Mouse (Mus musculus): ENCODE measurements around the gene Lin28a. TPM values are rescaled to one million over a fixed set of nuclear protein-coding genes. Genes with fewer than 3 reads are reported as not detected.

Gene Lin28a
- 1.4 and 2.3 TPM in 2 replicates for polyA plus RNA-seq (2014; fragmentation: Nextera tagmentation; extraction: Ambion mirVana)

DNA sequence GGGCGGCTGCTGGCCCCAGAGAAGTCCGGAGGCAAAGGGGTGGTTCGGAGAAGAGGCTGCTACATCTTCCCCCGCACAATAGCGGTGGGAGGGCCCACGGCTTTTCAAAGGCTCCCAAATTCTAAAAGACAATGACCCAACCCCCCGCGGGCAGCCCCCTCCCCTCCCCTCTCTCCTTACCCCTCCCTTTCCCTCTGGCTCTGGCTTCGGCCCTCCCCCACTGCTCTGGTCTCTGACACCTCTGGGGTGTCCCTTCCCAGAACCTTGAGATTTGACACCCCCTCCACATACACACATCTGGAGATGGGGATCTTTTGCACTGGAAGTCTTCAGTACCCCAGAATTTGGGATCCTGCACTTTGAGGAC, at the start of gene Lin28a:
TSS of gene Lin28a (minus strand) at position 63 of the 367 bp plus-strand sequence.
- Histone ChIP-seq H3K4me3 (ENCODE audit: low read depth, low read length) (peak within 1 kb of the TSS; percentile 30), H3K9ac (ENCODE audit: low read length) (peak within 1 kb of the TSS; percentile 45; the same call in 1 of the 2 replicates), H3K27ac (replicated peaks; ENCODE audit: low read depth, low read length) (peak within 1 kb of the TSS; percentile 91), H3K36me3 (ENCODE audit: control insufficient read depth, insufficient read depth, low read length) (no peaks in the 10 kb centered on the region), H3K27me3 (ENCODE audit: control insufficient read depth, insufficient read depth, low read length) (no peaks in the 10 kb centered on the region), H3K4me2 (ENCODE audit: low read depth, severe bottlenecking) (peak within 1 kb of the TSS; percentile 76), H3K9me3 (ENCODE audit: control insufficient read depth, low read length) (no peaks in the 10 kb centered on the region), H3K4me1 (ENCODE audit: control insufficient read depth, insufficient read depth, low read length) (peaks cover 43% of the 10 kb centered on the region)
- ATAC-seq (ENCODE audit: insufficient number of reproducible peaks, low FRiP score, low TSS enrichment, low read depth) (no peak), DNase-seq (ENCODE audit: low spot score) (peak; percentile 57)
- 0% methylated on average over 9 of the region's 9 CpGs for WGBS

DNA sequence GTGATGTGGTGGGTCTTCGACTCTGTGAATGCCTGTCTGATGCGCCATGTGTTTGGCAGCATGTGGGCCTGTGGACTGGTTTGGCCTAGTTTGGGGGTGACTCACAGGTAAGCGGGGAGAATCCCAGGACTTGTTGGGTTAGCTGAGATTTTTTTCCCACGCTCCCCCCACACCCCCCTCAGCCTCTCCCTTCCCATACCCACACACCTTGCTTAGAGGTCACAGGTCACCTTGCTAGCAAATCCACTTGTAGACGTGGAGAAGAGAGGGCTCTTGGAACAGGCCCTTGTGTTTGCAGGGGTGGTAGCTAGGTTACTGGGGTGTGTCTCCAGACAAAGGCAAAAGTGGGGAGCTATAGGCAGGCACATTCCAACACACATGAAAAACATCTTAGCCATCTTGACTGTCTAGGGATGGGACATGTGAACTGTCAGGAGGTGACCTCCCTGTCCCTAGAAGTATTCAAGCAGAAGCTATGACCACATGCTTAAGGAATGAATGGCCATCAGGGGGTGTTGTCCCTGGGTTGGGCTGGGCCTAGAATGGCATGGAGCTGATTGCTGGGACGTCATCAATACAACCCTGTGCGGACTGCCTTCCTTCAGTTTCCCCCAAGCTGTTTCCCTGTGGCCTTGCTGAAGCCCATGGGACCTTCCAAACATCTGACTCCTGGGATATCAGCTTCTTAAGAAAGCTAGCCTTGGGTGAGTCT, 49.3 kb upstream of the Lin28a start:
- Histone ChIP-seq H3K4me1 (ENCODE audit: control insufficient read depth, insufficient read depth, low read length) (no peaks in the 10 kb centered on the region), H3K36me3 (ENCODE audit: control insufficient read depth, insufficient read depth, low read length) (no peaks in the 10 kb centered on the region), H3K4me3 (ENCODE audit: low read depth, low read length) (no peak overlapping the region), H3K9ac (ENCODE audit: low read length) (no peak overlapping the region), H3K27me3 (ENCODE audit: control insufficient read depth, insufficient read depth, low read length) (peaks cover 7% of the 10 kb centered on the region; the same call in 1 of the 2 replicates), H3K4me2 (ENCODE audit: low read depth, severe bottlenecking) (no peak overlapping the region), H3K9me3 (ENCODE audit: control insufficient read depth, low read length) (no peaks in the 10 kb centered on the region), H3K27ac (replicated peaks; ENCODE audit: low read depth, low read length) (no peak overlapping the region)
- DNase-seq (ENCODE audit: low spot score) (no peak), ATAC-seq (ENCODE audit: insufficient number of reproducible peaks, low FRiP score, low TSS enrichment, low read depth) (no peak)
- 75% methylated on average over 7 of the region's 7 CpGs for WGBS

DNA sequence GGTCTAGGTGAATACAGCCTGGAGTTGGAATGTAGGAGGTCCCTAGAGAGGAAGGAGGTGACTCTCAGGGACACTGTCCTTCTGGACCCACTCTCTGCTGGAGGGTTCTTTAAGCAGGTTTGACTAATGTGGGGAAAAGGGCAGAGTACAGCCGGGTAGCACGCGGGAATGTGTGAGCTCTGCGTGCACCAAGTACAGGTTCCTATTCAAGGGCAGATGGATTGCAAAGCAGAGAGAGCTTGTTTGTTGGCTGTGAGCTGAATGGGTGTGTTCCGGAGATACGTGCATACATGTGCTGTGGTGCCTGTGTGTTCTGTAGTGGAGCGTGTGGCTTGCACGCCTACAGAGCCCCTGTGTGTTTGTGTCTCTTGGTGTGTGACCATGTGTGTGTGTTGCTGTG, 48.7 kb upstream of the Lin28a start:
- H3K9ac ChIP-seq (ENCODE audit: low read length) = no peak overlapping the region
- H3K4me2 ChIP-seq (ENCODE audit: low read depth, severe bottlenecking) = no peak overlapping the region

DNA sequence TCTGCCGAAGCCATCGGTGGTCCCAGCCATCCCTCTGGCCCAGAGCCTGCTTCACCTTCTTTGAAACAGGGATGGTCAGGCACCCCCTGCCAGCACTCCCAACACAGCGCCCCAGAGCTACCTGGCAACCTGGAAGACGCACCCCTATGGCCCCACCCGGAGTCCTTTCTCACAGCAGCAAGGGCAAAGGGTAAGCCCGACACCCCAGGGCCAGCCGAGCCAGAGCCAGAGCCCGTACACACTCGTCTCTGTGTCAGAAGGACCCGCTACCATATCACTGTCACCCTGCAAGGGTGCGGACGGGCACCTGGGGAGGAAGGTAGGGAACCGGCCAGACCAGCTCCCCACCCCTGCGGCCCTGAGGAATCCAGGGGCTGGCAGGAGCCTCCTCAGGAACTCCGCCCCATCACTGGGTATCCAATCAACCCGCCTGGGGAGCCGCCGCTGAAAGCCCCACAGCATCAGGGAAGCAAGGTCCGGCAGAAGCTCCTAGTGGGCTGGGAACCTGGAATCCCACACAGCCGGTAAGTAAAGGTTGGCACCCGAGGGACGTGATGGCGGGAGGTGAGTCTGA, 46.9 kb upstream of the Lin28a start:
- Histone ChIP-seq H3K9me3 (ENCODE audit: control insufficient read depth, low read length) (no peaks in the 10 kb centered on the region), H3K9ac (ENCODE audit: low read length) (no peak overlapping the region), H3K27me3 (ENCODE audit: control insufficient read depth, insufficient read depth, low read length) (peaks cover 7% of the 10 kb centered on the region; the same call in 1 of the 2 replicates), H3K4me3 (ENCODE audit: low read depth, low read length) (no peak overlapping the region), H3K36me3 (ENCODE audit: control insufficient read depth, insufficient read depth, low read length) (no peaks in the 10 kb centered on the region), H3K27ac (replicated peaks; ENCODE audit: low read depth, low read length) (no peak overlapping the region), H3K4me2 (ENCODE audit: low read depth, severe bottlenecking) (no peak overlapping the region), H3K4me1 (ENCODE audit: control insufficient read depth, insufficient read depth, low read length) (no peaks in the 10 kb centered on the region)
- DNase-seq (ENCODE audit: low spot score) = no peak
- no peak for ATAC-seq (ENCODE audit: insufficient number of reproducible peaks, low FRiP score, low TSS enrichment, low read depth)
- WGBS = 20% methylated on average over 23 of the region's 23 CpGs

More for the DNA sequence above, 48.7 kb upstream of the Lin28a start:
- H3K4me1 ChIP-seq (ENCODE audit: control insufficient read depth, insufficient read depth, low read length) = no peaks in the 10 kb centered on the region
- H3K27ac ChIP-seq (replicated peaks; ENCODE audit: low read depth, low read length) = no peak overlapping the region
- peaks cover 7% of the 10 kb centered on the region; the same call in 1 of the 2 replicates for H3K27me3 ChIP-seq (ENCODE audit: control insufficient read depth, insufficient read depth, low read length)
- no peaks in the 10 kb centered on the region for H3K36me3 ChIP-seq (ENCODE audit: control insufficient read depth, insufficient read depth, low read length)
- ATAC-seq (ENCODE audit: insufficient number of reproducible peaks, low FRiP score, low TSS enrichment, low read depth) (no peak), DNase-seq (ENCODE audit: low spot score) (no peak)
- no peaks in the 10 kb centered on the region for H3K9me3 ChIP-seq (ENCODE audit: control insufficient read depth, low read length)
- H3K4me3 ChIP-seq (ENCODE audit: low read depth, low read length) = no peak overlapping the region
- 95% methylated on average over 8 of the region's 8 CpGs for WGBS

DNA sequence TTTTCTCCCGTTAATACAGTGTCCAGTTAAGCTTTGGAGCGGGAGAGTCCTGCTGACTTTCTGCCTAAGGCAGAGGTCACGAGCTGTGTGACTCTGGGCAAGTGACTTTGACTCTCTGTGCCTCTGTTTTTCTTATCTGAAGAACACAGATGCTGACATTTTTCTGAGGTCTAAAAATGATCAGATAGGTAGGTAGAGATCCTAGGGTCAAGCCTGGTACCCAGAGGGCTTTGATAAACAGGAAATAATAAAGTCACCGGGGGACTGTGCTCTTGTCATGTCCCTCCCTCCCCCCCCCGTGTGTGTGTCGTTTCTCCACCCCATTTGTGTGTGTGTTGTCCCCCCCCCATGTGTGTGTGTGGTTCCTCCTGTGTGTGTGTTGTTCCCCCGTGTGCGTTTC, 43.9 kb upstream of the Lin28a start:
- DNase-seq (ENCODE audit: low spot score) (no peak), ATAC-seq (ENCODE audit: insufficient number of reproducible peaks, low FRiP score, low TSS enrichment, low read depth) (no peak)
- no peaks in the 10 kb centered on the region for H3K36me3 ChIP-seq (ENCODE audit: control insufficient read depth, insufficient read depth, low read length)
- no peaks in the 10 kb centered on the region for H3K9me3 ChIP-seq (ENCODE audit: control insufficient read depth, low read length)
- H3K4me3 ChIP-seq (ENCODE audit: low read depth, low read length) = no peak overlapping the region
- H3K27me3 ChIP-seq (ENCODE audit: control insufficient read depth, insufficient read depth, low read length) = peaks cover 10% of the 10 kb centered on the region; the same call in 1 of the 2 replicates
- no peaks in the 10 kb centered on the region for H3K4me1 ChIP-seq (ENCODE audit: control insufficient read depth, insufficient read depth, low read length)
- WGBS = 61% methylated on average over 8 of the region's 8 CpGs
- no peak overlapping the region for H3K27ac ChIP-seq (replicated peaks; ENCODE audit: low read depth, low read length)
- no peak overlapping the region for H3K4me2 ChIP-seq (ENCODE audit: low read depth, severe bottlenecking)
- H3K9ac ChIP-seq (ENCODE audit: low read length) = no peak overlapping the region

DNA sequence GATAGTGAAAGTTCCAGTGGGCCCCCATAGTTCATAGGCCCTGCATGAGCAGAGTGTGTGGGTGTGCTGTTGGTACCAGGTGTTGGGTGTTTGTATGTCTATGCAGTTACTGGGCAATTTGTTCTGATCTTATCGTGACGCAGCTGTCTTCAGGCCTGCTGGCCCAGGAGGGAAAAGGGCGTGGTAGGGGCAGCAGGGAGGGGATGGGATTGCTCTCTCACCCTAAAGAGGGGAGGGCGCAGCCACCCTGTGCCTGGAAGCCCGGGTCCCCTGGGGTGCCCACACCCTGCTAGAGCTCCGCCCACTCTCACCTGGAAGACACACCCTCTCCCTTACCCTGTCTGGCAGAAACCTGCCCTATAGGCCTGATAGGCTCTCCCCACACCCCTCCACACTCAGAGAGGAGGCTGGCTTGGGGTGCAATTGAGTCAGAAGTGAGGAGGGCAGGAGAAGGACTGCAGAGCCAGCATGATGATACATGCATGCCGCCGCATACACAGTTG, 43.4 kb upstream of the Lin28a start:
- Histone ChIP-seq H3K4me2 (ENCODE audit: low read depth, severe bottlenecking) (no peak overlapping the region), H3K27ac (replicated peaks; ENCODE audit: low read depth, low read length) (no peak overlapping the region), H3K27me3 (ENCODE audit: control insufficient read depth, insufficient read depth, low read length) (peaks cover 10% of the 10 kb centered on the region; the same call in 1 of the 2 replicates), H3K36me3 (ENCODE audit: control insufficient read depth, insufficient read depth, low read length) (no peaks in the 10 kb centered on the region), H3K9ac (ENCODE audit: low read length) (no peak overlapping the region), H3K4me3 (ENCODE audit: low read depth, low read length) (no peak overlapping the region), H3K9me3 (ENCODE audit: control insufficient read depth, low read length) (no peaks in the 10 kb centered on the region), H3K4me1 (ENCODE audit: control insufficient read depth, insufficient read depth, low read length) (no peaks in the 10 kb centered on the region)
- WGBS = 45% methylated on average over 8 of the region's 8 CpGs
- ATAC-seq (ENCODE audit: insufficient number of reproducible peaks, low FRiP score, low TSS enrichment, low read depth) (no peak), DNase-seq (ENCODE audit: low spot score) (no peak)

DNA sequence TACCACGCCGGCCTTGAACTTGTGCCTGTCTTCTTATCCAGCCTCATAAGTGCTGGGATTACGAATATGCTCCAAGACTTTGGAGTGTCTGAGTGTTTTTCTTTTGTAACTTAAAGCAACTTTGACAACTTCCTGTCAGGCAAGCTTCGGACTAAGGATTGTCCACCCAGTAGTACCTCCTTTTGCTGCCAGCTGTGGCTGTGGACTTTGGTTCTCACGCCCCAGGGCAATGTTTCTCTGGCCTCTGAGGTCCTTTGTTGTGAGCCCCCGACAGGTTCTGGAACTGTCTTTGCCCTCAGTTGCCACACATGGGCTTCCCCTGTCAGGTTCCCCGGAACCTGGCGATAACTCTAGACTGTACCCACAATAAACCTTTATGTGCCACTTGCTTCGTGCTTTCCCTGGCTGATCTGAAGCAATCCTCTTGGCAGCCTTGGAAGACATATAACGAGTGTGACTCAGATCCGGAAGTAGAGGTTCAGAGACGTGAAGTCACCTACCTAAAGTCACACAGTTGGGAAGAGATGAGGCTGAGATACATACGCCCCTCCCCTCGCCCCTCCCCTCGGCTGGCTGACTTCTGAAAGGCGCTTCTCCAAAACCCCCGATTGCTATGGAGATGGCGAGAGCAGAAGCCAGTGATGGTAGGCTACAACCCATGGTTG, 42.7 kb upstream of the Lin28a start:
- Histone ChIP-seq H3K4me2 (ENCODE audit: low read depth, severe bottlenecking) (no peak overlapping the region), H3K9me3 (ENCODE audit: control insufficient read depth, low read length) (no peaks in the 10 kb centered on the region), H3K4me1 (ENCODE audit: control insufficient read depth, insufficient read depth, low read length) (no peaks in the 10 kb centered on the region), H3K4me3 (ENCODE audit: low read depth, low read length) (no peak overlapping the region), H3K27ac (replicated peaks; ENCODE audit: low read depth, low read length) (no peak overlapping the region), H3K36me3 (ENCODE audit: control insufficient read depth, insufficient read depth, low read length) (no peaks in the 10 kb centered on the region), H3K27me3 (ENCODE audit: control insufficient read depth, insufficient read depth, low read length) (peaks cover 10% of the 10 kb centered on the region; the same call in 1 of the 2 replicates), H3K9ac (ENCODE audit: low read length) (no peak overlapping the region)
- ATAC-seq (ENCODE audit: insufficient number of reproducible peaks, low FRiP score, low TSS enrichment, low read depth) = no peak
- DNase-seq (ENCODE audit: low spot score) = no peak
- WGBS = 60% methylated on average over 18 of the region's 18 CpGs

DNA sequence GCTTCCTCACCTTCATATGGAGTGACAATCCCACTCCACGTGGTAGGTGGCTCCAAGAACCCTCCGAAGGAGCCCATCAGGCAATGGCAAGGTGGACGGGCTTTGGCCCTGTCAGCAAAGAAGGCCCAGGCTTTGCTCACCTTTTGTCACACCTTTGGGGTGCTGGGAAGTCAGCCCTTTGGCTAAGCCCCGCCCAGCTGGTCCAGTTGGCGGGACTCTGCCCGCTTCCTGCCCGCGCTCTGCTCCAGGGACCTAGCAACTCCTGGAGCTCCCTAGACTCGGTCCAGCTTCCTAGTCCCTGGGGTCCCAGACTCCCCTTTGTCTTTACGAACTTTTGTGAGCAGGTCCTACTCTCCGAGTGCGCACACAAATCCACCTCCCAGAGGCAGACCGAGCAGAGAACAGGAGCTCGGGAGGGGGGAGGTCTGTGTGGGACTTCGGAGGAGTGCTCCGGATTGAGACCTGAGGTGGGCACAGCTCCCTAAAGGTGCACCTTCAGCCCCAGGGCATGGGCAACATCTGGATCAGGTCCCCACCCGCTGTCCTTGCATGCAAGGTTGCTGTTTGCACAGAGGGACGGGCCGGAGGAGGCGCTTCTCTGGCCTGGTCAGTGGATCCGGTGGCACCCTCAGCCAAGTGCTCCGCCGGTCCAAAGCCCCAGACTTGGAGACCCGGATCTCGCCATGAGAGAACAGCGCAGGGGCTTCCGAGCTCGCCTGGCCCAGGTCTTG, 41.7 kb upstream of the Lin28a start, which contains the start of gene Crybg2:
TSS of gene Crybg2 (plus strand) at position 681 of the 731 bp plus-strand sequence.
- Histone ChIP-seq H3K27ac (replicated peaks; ENCODE audit: low read depth, low read length) (no peak within 1 kb of the TSS), H3K9ac (ENCODE audit: low read length) (no peak within 1 kb of the TSS), H3K27me3 (ENCODE audit: control insufficient read depth, insufficient read depth, low read length) (0 out of 2 replicates have a peak, but pooled peaks cover 5% of the 10 kb centered on the region), H3K36me3 (ENCODE audit: control insufficient read depth, insufficient read depth, low read length) (no peaks in the 10 kb centered on the region), H3K9me3 (ENCODE audit: control insufficient read depth, low read length) (no peaks in the 10 kb centered on the region), H3K4me2 (ENCODE audit: low read depth, severe bottlenecking) (no peak within 1 kb of the TSS), H3K4me3 (ENCODE audit: low read depth, low read length) (no peak within 1 kb of the TSS), H3K4me1 (ENCODE audit: control insufficient read depth, insufficient read depth, low read length) (no peaks in the 10 kb centered on the region)
- DNase-seq (ENCODE audit: low spot score) = no peak
- WGBS = 32% methylated on average over 28 of the region's 28 CpGs
- ATAC-seq (ENCODE audit: insufficient number of reproducible peaks, low FRiP score, low TSS enrichment, low read depth) = no peak
